Mouse (Mus musculus) right cerebral cortex, adult 2 months (tissue): Measurements from ENCODE around the gene Camsap2.

Experiments used
- DNase-seq, 2 experiments: peaks; one replicate each; pipeline ENCODE4 v3.0.0; 2021 to 2022; ENCODE audit warnings: low spot score in 2 of 2

The Camsap2 gene

GRCm38 (mm10) chr1:136344281-136344680 is 1.6 kb downstream of the Camsap2 start:
- no peak for DNase-seq

- DNase-seq: no peak
Measured at GRCm38 (mm10) chr1:136343727-136344126, 2.2 kb downstream of the Camsap2 start.

GRCm38 (mm10) chr1:136340541-136340940 is 5.4 kb downstream of the Camsap2 start:
- DNase-seq: no peak

DNA sequence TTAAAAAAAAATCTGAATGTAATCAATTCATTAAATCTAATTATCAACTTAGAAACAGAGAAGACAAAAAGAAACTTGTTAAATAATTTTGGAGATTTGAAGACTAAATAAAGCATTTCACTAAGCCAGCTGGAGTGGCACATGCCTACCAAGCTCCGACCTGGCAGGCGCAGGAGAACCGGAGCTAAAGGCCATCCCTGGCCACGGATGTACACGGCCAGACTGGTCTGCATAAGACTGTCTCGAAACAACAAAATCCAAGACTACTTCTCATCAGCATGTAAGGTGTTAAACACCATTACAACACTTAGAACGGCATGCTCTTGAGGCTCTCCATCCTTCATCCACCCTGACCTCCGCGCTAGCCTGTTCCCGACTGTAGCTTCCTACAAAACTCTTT is 11.2 kb downstream of the Camsap2 start:
- no peak for DNase-seq

DNA sequence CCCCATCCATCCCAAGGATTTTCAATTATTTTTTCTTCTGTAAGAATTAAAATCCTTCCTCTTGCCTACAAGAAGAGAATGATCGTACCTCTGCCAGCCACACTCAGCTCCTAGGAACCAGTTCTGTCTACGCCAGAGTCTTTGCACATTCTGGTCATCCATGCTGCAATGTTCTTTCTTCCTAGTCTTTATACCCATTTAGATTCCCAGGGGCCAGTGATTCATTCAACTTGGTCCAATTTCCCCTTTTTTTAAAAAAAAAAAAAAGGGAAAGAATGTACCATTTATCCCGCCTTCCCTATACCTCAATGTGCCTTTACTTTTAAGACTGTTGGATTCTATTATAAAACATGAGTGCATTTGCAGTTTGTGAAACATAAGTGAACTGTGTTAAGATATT is 12.4 kb downstream of the Camsap2 start:
- no peak for DNase-seq

DNA sequence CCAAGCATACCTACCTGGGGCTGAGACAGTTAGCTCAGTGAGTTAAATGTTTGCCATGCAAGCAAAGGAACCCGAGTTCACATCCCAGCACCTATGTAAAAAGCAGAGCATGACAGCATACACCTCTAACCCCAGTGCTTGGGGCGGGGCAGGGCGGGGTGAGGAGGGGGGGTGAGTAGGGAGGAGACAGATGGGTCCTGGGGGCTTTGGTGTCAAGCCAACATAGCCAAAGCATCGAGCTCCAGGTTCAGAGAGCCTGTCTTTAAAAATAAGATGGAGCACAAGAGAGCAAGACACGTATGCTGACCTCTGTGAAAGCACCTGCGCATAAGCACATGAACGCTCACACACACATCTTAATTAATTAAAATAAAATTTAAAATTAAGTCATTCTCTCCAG is 12.8 kb downstream of the Camsap2 start:
- DNase-seq: no peak

- DNase-seq: no peak
Measured at GRCm38 (mm10) chr1:136331836-136332235, 14.1 kb downstream of the Camsap2 start.

GRCm38 (mm10) chr1:136329426-136329825 is 16.5 kb downstream of the Camsap2 start:
- no peak for DNase-seq

GRCm38 (mm10) chr1:136328640-136329039 is 17.3 kb downstream of the Camsap2 start:
- no peak for DNase-seq

DNA sequence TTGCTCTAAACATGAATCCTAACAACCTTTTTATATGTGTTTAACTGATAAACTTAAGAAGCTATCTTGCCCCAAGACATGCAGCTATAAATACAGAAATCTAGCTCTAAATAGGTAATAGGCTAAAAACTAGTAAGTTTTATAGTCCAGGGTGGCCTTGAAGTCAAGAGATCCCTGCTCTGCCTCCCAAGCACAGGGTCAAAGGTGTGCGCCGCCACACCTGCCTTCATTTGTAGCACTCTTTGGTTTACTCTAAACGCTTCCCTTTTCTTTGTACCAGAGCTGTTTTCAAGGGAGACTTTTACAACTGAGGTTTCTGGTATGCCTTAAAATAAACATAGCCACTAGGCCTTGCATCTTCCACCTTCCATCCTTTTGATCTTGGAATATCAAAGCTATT is 18.3 kb downstream of the Camsap2 start:
- DNase-seq: no peak

- DNase-seq: no peak
Measured at GRCm38 (mm10) chr1:136325933-136326332, 20.0 kb downstream of the Camsap2 start.

DNA sequence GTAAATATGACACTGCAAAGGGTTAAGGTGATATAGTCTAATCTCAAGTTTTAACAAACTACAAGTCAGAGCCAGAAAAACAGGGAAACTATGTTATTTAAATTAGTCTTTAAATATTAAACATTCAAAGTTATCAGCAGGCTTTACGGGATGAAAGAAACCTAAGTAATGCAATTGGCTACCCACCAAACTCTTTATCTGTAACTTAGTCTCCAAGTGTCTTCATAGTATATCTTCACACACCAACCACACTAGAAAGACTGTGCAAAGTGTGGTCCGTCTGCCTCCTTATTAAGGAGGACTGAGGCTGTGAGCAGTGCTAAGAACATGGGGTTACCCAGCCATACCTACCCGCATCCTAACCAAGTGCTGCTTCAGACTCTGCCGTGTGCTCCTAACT is 23.6 kb downstream of the Camsap2 start:
- DNase-seq: no peak

DNA sequence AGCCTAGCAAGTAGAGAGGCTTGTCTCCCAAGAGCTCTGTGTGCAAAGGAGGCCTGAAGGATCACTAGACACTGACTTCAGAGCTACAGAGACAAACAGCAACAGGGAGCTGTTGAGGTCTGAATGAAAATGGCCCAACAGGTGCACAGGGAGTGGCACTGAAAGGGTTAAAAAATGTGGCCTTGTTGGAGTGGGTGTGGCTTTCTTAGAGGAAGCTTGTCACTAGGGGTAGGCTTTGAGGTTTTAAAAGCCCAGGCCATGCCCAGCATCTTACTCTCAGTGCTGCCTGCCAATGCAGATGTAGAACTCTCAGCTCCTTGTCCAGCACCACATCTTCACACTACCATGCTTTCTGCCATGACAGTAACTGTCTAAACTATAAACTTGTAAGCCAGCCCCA is 29.6 kb downstream of the Camsap2 start:
- no peak for DNase-seq

DNA sequence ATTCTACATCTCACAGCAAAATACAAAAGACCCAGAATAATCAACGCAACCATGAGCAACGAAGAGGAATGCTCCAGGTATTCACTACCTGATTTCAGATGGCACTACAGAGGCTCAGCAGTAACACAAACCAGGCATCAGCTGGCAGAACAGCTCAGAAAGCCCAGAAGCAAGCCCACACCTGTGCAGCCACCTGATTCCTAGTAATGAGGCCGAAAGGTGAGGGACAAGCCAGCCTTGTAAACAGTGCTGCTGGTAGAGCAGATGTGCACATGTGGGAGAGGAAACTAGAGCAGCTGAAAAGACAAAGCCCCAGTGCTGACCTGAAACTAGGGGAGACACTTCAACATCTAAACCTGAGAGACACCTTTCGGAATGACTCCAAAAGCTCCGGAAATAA is 36.7 kb downstream of the Camsap2 start:
- DNase-seq: no peak

- peak in 1 of 2 experiments; percentile 55 for DNase-seq
Measured at GRCm38 (mm10) chr1:136306424-136306823, 39.5 kb downstream of the Camsap2 start.

DNA sequence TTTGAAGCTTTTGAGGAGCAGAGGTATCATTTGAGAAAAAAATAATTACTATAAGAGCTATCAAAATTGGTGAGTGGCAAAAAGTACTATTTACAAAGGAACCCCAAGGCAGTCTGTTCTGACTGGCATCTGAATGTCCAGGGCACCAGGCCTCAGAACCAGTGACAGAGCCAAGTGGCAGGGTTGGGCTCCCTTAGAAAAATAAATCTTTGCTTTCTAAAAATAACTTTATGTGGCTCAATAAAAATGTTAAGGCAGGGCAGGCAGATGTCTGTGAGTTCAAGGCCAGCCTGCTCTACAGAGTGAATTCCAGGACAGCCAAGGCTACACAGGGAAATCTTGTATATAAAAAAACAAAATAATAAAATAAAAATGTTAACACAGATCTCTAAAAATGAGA is 51.9 kb downstream of the Camsap2 start:
- no peak for DNase-seq

GRCm38 (mm10) chr1:136289803-136290202 is 56.1 kb downstream of the Camsap2 start:
- DNase-seq: no peak

DNA sequence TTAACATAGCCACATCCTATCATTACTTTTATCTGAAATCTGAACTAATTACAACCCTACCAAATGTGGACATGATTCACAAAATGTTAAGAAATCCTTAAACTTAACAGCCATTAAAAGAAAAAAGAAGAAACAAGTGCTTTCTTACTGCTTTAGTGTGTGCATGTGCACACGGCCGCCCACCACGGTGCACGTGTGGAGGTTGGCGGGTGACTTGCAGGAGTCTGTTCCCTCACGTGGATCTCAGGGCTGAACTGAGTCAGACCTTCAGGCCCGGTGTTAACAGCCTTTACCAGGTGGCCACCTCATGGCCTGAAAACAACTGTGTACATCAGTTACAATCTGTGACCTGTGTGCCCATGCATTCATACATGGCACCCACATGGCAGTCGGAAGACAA is 68.5 kb downstream of the Camsap2 start:
- DNase-seq: no peak

GRCm38 (mm10) chr1:136268224-136268623 is 77.7 kb downstream of the Camsap2 start:
- no peak for DNase-seq

DNA sequence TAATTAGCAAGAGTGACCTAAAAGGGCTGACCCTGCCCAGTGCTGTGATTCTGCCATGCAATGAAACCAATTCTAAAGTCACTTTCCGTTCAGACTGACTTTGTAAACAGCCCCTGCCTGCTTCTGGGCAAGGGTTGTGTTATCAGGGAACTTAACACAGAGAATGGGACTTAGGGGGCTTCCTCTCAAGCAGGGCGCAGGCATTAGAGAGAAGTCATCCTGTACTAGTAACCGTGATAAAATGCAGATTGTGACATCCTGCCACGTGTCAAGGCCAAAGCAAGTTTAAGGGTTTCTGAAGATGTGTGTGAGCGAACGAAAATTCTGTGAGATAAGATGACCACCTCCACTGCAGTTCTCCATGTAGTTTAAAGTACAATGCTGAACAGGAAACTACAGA is 79.8 kb downstream of the Camsap2 start:
- DNase-seq: no peak

- DNase-seq: no peak
Measured at GRCm38 (mm10) chr1:136263355-136263754, 82.5 kb downstream of the Camsap2 start.

DNA sequence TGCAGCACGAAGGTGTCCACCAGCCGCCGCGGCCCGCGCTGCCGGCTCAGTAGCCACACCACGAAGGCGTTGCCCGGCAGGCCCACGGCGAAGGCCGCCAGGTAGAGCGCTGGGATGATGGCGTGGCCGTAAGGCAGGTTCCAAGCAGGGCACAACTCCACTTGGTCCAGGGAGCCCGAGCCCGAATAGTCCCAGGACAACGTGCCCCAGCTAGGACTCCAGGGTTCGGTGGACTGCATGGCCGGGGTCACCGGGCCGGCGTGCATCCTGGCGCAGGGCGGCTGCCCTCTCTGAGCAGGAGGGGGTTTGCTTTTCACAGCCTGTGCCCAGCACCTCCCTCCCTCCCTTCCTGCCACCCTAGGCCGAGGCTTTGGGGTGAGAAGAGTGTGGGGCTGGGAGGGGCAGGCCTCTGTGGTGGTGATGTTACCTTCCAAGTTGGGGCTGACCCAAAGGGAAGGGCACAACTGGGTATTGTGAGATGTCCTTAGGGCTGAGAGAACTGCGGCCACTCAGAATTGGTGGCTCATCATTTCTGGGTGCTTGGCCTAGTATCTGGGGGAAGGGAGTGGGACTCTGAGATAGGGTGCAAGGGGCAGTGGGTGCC is 85.2 kb downstream of the Camsap2 start, which contains the start of gene Gpr25:
Gpr25 (minus strand) TSS at position 239 of the 604 bp plus-strand sequence.
- no peak for DNase-seq

- peak; percentile 50 to 74 for DNase-seq
Measured at GRCm38 (mm10) chr1:136259893-136260634, 85.8 kb downstream of the Camsap2 start.

- no peak for DNase-seq
Measured at GRCm38 (mm10) chr1:136259543-136259892, 86.4 kb downstream of the Camsap2 start.
